Mouse (Mus musculus) layer of hippocampus, adult 9-10 months (tissue): Measurements from ENCODE around the gene Gm44596.

Experiments used
- DNase-seq: peaks from one replicate; pipeline ENCODE4 v3.0.0; 2022; ENCODE audit warnings: low spot score

The Gm44596 gene

DNA sequence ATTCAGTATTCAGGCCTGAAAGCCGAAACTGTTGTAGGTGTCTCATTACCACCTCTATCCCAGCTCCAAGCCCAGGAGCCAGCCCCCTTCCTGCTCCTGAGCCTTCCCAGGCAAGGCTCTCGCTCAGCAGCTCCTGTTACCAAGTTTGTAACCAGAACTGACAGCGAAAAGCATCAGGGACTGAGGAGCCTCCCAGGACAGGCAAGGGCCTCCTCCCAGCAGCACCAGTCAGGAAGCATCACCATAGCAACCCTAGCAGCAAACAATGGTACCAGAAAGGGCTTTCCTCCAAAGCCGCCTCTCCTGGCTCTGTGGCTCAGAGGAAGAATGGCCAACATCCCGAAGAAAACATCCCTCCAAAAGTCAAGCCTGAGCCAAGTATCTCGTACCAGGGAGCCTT, at the start of gene Gm44596, which contains the start of gene Tex52:
TSS of gene Gm44596 (plus strand) at position 312 of the 400 bp plus-strand sequence.
TSS of gene Tex52 (plus strand) at position 265 of the 400 bp plus-strand sequence.
- no peak for DNase-seq

DNA sequence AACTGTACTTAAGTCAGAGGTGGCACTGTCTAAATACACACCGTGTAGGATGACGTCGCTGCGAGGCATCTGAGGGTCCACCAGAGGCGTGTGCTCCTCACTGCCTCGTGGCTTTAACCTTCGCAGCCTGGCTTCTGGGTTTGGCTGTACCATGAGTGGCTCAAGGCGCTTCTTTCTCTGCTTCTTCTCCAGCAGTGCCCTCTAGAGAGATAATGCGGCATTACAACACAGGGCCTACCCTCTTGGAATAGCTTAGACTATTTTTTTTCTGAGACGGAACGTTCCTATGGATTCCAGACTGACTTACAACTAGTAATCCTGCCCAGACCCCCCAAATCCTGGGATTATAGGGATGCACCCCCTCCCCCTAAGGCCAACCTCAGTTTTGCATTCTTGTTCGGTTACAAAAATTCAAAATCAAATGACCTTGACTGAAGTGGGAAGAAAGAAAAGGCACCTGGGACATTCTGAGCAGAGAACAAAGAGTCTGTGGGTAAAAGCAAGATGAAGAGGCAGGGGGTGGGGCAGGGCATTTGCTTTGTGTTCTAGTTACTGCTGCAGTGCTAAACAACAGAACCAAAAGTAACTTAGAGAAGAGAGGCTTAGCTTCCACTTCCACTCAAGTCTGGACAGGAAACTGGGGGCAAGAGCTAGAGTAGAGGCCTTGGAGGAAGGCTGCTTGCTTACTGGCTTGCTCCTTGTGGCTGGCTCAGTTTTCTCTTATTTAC, 40.7 kb upstream of the Gm44596 start:
- DNase-seq: peak; percentile 67

DNA sequence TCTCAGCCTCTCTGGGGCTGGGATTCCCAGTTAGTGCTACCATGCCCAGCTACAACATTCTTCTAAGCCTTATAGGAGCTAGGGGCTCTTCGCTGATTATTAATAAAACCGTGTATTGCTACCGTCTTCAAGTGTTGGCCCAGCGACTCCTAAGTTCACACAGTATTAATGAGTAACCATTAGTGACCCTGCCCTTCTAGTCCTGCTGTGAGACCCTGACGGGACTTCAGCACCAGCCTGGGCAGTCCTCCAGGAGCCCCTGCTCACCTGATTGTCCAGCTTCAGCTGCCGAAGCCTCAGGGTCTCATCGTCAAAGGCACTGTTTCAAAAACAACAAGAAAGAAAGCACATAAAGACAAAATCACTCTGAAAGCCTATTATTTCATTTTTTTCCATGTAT, 37.8 kb upstream of the Gm44596 start:
- DNase-seq: no peak

DNA sequence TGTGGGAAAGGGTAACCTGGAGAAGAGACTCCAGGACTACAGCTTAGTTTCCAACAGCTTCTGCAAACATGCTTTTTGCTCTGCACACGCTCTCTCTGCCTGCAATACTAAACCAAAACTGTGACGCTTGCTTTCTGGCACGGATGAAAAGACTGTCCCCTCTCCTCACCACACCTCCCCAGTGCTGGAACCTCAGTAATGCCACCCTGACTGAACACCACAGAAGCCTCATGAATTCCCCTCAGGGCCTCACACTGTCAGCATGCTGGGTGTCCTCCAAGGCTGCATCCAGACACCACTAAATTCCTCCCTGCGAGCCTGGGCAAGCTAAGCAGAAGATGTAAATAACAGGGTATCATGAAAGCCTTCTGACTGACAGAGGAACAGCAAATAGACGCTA, 36.4 kb upstream of the Gm44596 start:
- no peak for DNase-seq

DNA sequence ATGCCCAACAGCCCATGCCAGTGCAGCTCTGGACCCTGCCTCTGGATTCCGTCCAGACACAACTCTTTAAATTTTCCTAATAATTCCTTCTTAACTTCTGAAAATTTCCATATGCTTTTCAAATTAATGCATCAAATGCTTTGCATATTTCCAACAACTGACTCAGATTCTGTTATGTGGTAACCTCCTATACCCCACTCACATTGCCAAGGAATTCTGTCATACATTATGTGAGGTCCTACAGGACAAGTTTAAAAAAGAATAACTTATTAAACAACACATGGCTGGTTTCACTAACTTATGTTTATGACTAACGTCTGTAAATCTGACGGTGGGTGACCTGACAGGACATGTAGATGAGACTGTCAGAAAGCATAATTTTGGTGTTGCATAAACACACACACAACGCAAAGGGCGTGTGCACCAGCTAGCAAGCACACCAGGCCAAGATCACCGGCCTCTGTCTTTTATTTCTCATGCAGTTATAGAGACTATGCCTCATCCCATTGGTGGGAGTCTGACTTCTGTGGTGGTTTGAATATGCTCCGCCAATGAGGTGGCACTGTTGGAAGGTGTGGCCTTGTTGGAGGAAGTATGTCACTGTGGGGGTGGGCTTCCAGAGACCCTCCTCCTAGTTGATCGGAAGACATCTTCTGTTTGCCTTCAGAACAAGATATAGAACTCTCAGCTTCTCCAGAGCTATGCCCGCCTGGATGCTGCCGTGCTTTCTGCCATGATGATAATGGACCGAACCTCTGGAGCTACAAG, 33.2 kb upstream of the Gm44596 start:
- no peak for DNase-seq

DNA sequence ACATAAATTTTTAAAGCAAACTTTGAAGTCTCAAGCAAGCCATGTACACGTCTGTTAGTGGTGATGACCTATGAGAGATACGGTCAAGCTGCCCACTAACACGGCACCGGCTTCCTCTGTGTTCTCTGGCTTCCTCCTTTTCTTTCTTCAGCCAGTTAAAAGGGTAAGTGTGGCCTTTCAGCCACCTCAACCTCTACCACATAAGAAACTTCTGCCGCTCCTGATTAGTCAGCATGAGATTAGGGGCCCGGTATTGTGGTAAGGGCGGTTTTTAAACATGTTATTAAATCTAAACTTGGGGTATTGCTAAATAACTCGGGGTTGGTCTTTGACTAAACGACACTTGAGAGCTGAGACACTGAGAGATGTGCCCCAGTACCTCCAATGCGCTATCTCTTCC, 29.7 kb upstream of the Gm44596 start:
- DNase-seq: no peak

DNA sequence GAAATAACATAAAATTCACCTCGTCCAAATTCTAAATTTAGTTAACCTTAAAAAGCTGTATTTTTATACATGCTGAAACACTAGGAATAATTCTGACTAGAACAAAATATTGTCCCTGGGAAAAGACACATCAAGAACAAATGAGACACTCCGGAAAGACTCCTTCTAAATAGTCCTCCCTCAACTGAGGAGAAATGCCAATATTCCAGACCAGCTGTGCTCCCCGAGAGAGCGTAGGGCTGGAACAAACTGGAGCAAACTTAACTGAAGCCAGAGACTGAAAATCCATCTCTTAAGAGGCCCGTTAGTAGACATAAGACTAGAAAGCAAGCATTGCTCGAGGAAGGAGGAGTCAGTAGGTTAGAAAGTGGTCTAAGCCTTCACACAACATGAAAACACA, 28.5 kb upstream of the Gm44596 start:
- DNase-seq: no peak

DNA sequence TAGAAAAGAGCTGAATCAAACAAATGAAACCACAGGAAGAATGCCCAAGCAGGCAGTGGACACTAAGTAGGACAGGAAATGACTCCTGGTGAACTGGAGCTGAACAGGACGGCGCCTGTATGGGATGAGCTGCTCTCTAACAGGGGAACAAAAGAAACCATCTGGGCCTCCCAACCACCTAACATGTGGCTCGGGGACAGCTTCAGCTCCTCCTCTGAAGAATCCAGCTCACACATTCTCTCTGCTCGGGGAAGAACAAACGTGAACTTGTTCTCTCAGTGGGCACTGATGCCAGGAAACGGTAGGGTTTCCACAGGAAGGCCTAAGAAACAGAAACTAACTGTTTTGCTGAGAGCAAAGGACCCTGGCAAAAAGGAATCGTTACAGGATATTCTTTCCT, 25.6 kb upstream of the Gm44596 start:
- DNase-seq: no peak

DNA sequence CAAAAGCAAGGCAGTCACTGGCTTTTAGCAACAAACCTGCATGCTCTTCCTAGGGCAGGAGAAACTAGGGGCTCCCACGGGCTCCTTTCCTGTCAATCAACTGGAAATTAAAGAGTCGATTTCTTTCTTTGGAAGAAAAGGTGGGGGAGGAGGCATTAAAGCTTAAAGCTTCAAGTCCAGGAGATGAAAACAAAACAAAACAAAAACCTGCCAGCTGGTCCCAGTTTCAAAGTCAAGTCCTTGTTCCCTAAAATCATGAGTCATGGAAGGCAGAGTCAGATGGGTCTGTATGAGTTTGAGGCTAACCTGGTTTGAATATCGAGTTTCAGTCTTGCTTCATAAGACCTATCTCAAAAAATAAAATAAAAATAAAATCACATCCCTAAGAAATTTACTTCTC, 21.2 kb upstream of the Gm44596 start:
- no peak for DNase-seq

DNA sequence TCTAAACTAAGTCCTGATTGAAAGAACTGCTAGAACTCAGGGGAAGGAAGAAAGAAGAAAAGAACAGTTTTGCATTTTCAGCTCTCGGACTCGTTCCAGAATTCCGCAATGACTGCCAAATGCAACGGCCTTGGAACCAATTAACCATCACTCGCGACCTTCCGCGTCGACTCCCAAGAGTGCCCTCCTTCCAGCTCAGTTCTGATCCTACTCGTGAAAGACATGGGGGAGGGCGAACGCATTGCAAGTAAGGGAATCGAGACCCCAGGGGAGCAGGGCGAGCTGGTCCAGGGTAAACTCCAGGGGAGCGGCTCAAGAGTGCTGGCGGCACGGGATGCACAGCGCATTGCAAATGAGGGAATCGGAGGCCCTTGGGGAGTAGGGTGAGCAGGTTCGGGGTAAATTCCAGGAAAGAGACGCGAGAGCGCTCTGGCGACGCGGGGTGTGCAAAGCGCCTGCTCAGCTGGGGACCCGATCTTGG, 20.1 kb upstream of the Gm44596 start:
- no peak for DNase-seq

DNA sequence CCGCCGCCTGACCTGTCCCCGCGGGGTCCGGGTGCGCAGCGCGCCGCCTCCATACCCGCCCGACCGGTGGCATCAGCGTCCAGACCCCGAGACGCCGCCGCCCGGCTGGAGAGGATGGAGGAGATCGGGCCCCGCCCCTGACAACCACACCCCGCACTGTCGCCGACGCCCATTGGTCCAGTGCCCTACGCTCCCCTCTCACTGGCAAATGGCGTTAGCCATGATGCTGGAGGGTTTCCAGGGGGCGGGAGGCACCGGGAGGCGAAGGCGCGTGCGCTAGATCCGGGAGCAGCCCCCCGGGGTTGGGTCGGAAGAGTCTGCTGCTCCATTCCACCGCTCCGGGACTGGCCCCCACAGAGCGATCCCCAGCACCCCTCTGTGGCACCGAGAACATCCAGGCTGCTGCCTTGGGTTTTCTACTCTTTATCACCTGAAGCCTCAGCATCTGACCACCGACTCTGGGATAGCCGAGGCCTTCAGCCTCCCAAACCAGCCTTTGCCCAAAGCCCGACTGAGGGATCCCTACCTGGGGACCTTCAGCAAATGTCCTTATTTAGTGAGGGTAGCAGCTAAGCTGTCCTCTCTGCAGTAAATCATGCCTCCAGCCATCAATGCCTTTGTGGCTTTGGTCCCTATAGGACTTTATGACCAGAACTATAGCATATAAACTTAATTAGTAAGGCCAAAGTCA, 19.4 kb upstream of the Gm44596 start, which contains the start of gene Tulp3:
TSS of gene Tulp3 (minus strand) at position 126 of the 691 bp plus-strand sequence.
- peak; percentile 89 for DNase-seq

DNA sequence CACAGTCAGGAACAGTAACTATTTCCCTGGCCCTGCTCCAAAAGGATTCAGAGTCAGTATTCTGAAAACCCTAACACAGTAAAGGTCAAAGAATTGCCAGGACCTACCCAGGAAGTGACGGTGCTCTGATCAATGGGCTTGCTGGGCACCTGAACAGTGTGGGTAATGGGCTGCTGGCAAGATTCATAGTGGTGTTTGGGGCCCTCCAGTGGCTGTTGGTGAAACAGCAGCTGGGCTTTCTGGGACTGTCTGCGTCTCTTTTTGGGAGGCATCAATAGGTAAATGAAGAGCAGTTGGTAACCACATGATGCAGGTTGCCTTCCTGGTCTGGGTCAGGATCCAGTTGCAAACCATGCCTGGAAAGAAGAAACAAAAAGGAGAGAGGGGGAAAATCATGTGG, 16.3 kb upstream of the Gm44596 start:
- peak; percentile 72 for DNase-seq

DNA sequence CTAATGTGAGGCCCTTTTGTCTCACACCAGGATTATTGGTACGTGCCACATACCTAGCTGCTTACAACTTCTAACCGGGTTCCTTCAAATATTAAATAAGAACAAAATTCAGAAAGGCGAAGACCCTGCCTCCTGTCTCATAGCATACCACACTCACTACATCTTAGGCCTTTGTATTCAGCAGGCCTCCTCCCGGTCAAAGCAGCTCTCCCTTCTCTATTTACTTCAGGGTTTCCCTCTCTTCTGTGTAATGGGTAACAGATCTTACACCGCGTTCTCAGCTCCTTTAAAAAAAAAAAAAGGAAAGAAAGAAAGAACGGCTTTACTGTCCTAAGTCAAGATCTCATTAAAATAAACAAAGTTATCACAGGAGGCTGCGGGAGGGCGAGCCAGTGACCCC, 13.4 kb upstream of the Gm44596 start:
- no peak for DNase-seq

DNA sequence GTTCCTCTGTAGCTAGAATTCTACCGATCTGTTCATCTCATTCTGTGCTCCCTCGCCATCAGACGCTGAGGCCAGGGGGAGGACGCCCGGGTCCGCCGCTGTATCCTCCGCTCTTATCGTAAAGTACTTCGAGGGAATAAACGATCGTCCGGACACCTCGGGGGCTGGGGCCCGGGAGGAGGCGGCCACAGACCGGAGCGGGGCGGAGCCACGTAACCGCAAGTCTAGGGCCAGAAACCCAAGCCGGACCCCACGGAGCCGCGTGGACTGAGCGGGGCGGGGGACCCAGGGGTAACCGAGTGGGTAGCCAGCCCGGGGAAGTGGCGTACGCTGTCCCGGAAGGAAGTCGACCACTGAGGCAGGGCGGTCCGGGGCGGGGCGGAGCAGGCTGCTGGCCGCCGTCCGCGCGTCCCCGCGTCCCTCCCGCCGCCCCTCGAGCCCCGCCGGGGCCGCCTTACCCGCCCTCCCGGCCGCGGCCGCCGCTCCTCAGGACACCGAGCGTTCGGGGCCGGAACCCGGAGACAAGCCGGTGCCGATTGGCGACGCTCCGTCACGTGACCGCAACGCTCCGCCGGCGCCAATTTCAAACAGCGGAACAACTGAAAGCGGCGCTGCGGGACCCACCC, 12.8 kb upstream of the Gm44596 start, which contains the start of the genes Rhno1 and Foxm1:
TSS of gene Rhno1 (minus strand) at position 531 of the 626 bp plus-strand sequence.
TSS of gene Foxm1 (plus strand) at position 587 of the 626 bp plus-strand sequence.
- no peak for DNase-seq

DNA sequence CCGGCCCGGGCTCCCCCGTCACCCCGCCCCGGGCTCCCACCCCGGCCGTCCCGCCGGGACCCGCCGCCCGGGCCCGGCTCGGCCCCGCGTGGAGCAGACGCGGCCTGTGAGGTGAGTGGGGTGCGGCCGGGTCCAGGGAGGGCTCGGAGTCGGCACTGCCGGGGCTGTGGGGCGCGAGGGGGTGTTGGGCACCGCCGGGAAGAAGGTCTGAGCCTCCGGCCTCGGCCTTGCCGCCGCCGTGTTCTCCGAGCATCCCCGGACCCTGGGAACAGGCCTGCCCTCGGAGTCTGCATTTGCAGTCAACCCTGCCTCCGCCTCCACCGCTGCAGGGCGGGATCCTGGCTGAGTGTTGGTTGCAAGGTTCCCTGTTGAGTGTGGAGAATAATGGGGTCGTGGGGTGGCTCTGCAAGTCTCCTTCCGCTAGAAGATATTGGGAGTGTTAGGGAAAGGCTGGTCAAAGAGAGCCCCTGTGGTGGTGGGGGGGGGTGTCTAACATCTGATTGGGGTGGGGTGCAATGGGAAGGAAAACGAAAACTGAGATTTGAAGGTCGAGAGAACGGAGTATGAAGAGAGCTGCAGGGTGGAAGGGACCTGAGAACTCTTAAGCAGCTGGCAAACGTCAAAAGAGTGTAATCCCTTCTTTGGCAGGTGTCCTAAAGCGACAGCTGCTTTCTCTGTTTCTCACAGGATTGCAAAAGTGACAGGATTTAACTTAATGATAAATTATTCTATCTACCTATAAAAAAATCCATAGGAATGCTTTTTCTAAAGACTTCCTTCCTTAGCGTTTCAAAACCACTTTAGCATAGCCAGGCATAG, 12.1 kb upstream of the Gm44596 start:
- no peak for DNase-seq

DNA sequence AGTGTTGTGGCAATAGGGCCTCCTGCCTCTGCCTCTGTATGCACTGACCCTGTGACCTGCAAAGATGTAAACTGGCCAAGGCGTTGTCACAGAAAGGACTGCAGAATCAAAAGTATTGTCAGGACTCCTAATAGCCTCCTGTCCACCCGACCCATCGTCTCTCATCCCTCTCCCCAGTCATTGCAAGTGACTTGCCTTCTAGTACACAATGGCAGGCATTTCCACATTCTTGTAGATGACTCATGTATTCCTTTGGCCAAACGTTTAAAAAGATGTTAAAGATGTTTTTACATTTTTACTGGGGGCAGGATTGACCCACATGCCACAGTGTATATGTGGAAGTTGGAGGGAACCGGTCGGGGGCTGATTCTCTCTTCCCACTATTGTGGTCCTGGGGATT, 10.6 kb upstream of the Gm44596 start:
- DNase-seq: no peak

DNA sequence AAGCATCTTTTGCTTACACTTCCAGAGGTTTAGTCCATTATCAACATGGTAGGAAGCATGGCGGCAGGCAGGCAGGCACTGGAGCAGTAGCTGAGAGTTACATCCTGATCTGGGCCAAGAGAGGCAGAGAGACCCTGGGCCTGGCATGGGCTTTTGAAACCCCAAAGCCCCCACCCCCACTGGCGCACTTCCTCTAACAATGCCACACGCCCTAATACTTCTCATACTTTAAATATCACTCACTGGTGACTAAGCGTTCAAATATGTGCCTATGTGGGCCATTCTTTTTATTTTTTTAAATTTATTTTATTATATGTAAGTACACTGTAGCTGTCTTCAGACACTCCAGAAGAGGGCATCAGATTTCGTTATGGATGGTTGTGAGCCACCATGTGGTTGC, 8.8 kb upstream of the Gm44596 start:
- no peak for DNase-seq

DNA sequence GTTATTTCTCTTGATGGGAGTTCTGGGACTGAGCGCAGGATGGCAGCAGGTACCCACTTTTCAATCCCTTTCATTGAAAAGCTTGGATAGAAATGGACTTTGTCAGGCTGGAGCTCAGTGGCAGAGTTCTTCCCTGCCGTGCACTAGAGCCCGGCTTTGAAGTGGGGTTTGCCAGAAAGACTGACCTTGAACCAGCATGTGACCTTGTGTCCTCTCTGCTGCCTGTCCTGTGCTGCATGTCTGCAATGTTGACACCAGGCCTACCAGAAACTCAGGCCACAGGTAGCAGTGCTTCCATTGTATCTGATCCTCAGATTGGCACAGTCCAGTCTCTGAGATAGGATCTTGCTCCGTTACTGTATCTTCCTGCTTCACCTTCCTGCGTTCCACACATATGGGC, 5.3 kb upstream of the Gm44596 start:
- no peak for DNase-seq

DNA sequence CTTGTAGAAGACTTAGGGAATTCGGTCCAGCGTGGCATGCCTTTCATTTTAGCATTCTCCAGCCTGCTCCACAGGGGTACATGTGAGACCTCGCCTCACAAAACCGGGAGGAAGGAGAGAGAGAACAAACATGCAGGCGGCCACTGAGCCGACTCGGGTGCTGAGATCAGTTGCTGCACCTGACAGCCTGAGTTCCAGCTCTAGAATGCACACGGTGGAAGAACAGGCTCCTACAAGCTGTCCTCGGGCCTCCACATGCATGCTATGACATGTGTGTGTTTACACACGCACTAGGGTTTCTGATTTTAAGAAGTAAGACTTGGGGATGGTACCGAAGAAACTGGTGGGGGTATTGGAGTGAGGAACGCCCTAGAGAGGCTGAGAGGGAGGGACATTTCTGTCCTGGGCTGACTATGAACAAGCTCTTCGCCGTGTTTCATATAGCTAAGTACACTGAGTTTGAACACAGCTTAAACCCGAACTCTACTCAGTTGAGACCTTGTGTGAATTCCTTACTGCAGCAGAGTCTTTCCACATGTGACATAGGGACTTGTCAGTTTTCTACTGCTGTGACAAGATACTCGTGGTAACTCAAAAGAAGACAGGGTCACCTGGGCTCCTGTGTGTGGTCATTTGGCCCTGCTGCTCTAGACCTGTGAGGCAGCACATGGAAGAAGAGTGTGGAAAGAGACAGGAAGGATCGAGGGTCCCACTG, 1.2 kb downstream of the Gm44596 start:
- DNase-seq: no peak

DNA sequence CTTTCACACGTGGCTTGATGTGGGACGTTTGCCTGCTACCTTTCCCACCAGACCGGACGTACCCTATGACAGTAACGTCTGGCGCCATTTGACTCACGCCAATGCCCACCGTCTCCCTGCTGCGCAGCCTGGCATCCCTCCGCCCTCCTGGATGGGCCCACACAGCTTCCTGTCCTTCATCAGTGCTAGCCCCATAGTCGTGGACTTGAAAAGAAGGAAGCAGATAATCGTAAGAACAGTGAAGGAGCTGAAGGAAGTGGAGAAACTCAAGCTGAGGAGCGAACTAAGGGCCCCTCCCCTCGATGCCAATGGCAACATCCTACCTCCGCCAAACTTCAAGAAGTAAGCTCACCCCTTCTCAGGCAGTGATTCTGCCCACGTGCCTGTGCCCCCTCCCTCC, 4.3 kb downstream of the Gm44596 start:
- DNase-seq: no peak
